Mouse (Mus musculus): Measurements from ENCODE around the gene Zc3h10. TPM values are rescaled to one million over a fixed set of nuclear protein-coding genes. Genes with fewer than 3 reads are reported as not detected.

Gene Zc3h10
- polyA plus RNA-seq (2012): 1.6 and 1.9 TPM in 2 replicates

DNA sequence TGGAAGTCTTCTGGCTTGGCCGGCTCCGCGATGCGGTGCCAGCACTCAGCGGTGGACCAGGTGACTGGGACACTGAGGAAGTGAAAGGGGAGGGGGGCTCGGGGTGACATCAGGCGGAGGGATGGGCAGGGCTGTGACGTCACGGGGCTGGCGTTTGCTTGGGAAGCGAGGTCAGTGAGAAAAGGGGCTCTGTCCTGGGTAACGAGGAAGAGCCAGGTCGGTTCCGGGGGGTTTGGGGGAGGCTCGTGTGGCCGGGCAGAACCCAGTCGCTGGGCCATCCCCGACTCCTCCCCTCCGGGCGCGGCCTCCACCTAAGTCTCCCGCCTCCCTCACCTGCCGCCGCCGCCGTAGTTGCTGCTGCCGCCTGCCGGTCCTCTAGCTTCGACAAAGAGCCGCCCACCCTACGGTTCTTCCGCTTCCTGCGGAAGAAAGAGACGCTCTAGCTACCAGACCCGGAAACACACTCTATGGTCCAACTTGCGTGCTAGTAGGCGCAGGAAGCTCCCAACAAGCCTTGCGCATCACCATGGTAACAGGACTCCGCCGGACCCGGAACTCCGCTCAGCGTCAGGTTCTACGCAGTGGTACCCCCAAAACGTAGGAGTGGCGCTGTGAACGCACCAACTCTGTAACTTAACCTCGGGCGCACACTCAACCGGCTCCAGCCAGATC lies at the start of gene Zc3h10:
Zc3h10 (minus strand) TSS at position 414 of the 672 bp plus-strand sequence.
- TF ChIP-seq TAL1 (IDR thresholded peaks at IDR 0.05; ENCODE audit: low read length) (no peak), GATA1 (IDR thresholded peaks at IDR 0.05; ENCODE audit: low read length) (no peak)
- Histone ChIP-seq H3K36me3 (ENCODE audit: control insufficient read depth) (peaks cover 43% of the 10 kb centered on the region), H3K4me1 (ENCODE audit: control insufficient read depth) (peaks cover 53% of the 10 kb centered on the region)

DNA sequence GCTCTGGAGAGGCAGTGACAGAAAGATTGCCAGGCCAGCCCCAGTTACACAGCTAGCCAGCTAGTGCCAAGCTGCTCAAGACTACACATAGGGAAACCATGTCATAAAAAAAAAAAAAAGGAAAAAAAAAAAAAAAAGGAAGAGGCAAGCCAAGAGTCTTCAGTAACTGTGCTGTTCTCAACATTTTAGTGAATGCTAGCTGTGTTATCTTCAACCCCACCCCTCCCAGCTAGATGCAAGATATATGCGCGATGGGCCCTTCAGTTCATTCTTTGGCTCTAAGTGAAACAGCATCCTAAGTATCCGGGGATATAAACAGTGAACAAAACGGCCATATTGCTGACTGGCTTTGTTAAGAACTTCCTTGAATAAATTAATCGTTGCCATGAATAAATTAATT lies 45.2 kb upstream of the Zc3h10 start:
- H3K36me3 ChIP-seq (ENCODE audit: control insufficient read depth): no peaks in the 10 kb centered on the region
- no peaks in the 10 kb centered on the region; the same call in 1 of the 2 replicates for H3K9me3 ChIP-seq (ENCODE audit: control insufficient read depth, low read length)
- H3K4me3 ChIP-seq (replicated peaks): no peak overlapping the region
- peaks cover 71% of the 10 kb centered on the region for H3K27me3 ChIP-seq (ENCODE audit: control insufficient read depth)
- TF ChIP-seq TAL1 (IDR thresholded peaks at IDR 0.05; ENCODE audit: low read length) (no peak), GATA1 (IDR thresholded peaks at IDR 0.05; ENCODE audit: low read length) (no peak)
- H3K4me1 ChIP-seq (ENCODE audit: control insufficient read depth): peaks cover 17% of the 10 kb centered on the region

More for the DNA sequence above, at the start of gene Zc3h10:
- no peaks in the 10 kb centered on the region for H3K27me3 ChIP-seq (ENCODE audit: control insufficient read depth)
- peak within 1 kb of the TSS; percentile 83 for H3K4me3 ChIP-seq (replicated peaks)
- H3K9me3 ChIP-seq (ENCODE audit: control insufficient read depth, low read length): no peaks in the 10 kb centered on the region

DNA sequence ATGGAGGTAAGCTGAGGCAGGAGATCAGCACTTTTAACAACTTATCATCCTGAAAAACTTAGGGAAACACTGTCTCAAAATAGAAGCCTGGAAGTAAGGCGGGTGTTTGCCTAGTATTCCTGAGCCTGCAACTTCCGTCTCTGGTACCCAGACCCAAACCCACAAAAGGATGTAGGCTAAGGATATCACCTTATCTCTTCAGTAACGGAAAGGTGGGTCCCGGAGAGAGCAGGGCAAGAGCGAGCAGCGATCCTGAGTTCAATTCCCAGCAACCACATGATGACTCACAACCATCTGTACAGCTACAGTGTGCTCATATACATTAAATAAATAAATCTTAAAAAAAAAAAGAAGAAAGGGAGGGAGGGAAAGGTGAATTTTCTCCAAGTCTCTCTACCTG lies 43.9 kb upstream of the Zc3h10 start:
- no peak for TF ChIP-seq TAL1 (IDR thresholded peaks at IDR 0.05; ENCODE audit: low read length)
- TF ChIP-seq GATA1 (IDR thresholded peaks at IDR 0.05; ENCODE audit: low read length): no peak
- H3K4me1 ChIP-seq (ENCODE audit: control insufficient read depth): peaks cover 17% of the 10 kb centered on the region
- no peaks in the 10 kb centered on the region; the same call in 1 of the 2 replicates for H3K9me3 ChIP-seq (ENCODE audit: control insufficient read depth, low read length)
- H3K27me3 ChIP-seq (ENCODE audit: control insufficient read depth): peaks cover 83% of the 10 kb centered on the region
- no peak overlapping the region for H3K4me3 ChIP-seq (replicated peaks)
- no peaks in the 10 kb centered on the region for H3K36me3 ChIP-seq (ENCODE audit: control insufficient read depth)

DNA sequence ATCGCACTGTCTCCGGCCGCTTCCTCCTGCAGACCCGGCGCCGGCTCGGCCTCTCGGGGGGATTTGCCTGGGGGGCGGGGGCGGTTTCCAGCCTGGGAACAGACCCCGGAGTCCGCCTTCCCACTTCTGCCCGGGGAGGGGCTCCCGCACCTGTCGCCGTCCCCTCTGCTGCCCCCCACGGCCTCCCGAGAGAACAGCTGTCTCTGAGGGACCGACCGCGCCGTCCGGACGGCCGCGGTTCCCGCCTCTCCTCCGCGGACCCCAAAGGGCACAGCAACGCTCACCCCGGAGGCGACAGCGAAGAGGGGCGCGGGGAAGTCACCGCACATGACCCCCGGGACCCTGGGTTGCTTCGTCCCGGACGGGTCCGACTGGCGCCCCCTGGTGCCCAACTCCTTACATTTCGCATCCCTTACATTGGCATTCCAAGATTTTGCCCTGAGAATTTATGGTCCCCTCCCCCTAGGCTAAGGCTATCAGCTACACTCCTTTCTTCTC lies 42.7 kb upstream of the Zc3h10 start:
- H3K27me3 ChIP-seq (ENCODE audit: control insufficient read depth): peaks cover 89% of the 10 kb centered on the region

DNA sequence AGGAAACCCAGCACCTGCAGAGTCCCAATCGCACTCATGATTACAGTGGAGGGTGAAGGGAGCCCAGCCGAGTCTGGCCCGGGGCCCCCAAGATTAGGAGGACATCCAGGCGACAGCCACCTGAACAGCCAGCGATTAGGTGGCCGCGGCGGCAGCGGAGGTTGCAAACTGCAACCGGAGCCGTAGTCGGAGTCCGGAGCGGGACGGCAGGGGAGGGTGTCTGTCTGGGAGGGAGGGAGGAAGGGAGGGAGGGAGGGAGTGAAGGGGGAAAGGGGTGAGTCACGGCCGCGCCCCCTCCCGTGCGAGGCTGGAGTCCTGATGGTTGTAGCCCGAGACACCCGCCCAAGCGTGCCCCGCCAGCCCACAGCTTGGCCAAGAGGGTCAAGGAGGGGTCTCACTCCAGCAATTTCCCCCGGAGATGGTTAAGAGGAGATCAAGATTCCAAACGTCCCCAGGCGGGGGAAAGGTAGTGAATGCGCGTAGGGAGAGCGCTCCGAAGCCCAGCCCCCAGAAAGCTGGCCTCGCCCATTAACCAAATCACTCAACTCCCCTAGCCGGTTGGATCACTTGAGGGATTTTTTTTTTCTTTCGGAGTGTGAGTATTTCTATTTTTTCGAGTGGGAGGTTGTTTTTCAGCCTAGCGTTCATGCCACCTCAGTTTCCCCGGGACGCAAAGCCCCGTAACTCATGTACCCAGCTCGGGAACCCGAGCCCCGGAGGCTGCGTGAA lies 42.1 kb upstream of the Zc3h10 start, which contains the start of gene Erbb3:
Erbb3 (minus strand) TSS at position 189 of the 729 bp plus-strand sequence.
- peak within 1 kb of the TSS; percentile 59 for H3K4me3 ChIP-seq (replicated peaks)
- no peaks in the 10 kb centered on the region; the same call in 1 of the 2 replicates for H3K9me3 ChIP-seq (ENCODE audit: control insufficient read depth, low read length)
- H3K36me3 ChIP-seq (ENCODE audit: control insufficient read depth): no peaks in the 10 kb centered on the region
- TF ChIP-seq GATA1 (IDR thresholded peaks at IDR 0.05; ENCODE audit: low read length) (no peak), TAL1 (IDR thresholded peaks at IDR 0.05; ENCODE audit: low read length) (no peak)
- peaks cover 17% of the 10 kb centered on the region for H3K4me1 ChIP-seq (ENCODE audit: control insufficient read depth)
- peaks cover 91% of the 10 kb centered on the region for H3K27me3 ChIP-seq (ENCODE audit: control insufficient read depth)

More for the DNA sequence above, 42.7 kb upstream of the Zc3h10 start:
- TF ChIP-seq GATA1 (IDR thresholded peaks at IDR 0.05; ENCODE audit: low read length): no peak
- TF ChIP-seq TAL1 (IDR thresholded peaks at IDR 0.05; ENCODE audit: low read length): no peak
- H3K9me3 ChIP-seq (ENCODE audit: control insufficient read depth, low read length): no peaks in the 10 kb centered on the region; the same call in 1 of the 2 replicates
- H3K4me3 ChIP-seq (replicated peaks): peak overlapping the region; percentile 59
- H3K4me1 ChIP-seq (ENCODE audit: control insufficient read depth): peaks cover 17% of the 10 kb centered on the region
- H3K36me3 ChIP-seq (ENCODE audit: control insufficient read depth): no peaks in the 10 kb centered on the region

DNA sequence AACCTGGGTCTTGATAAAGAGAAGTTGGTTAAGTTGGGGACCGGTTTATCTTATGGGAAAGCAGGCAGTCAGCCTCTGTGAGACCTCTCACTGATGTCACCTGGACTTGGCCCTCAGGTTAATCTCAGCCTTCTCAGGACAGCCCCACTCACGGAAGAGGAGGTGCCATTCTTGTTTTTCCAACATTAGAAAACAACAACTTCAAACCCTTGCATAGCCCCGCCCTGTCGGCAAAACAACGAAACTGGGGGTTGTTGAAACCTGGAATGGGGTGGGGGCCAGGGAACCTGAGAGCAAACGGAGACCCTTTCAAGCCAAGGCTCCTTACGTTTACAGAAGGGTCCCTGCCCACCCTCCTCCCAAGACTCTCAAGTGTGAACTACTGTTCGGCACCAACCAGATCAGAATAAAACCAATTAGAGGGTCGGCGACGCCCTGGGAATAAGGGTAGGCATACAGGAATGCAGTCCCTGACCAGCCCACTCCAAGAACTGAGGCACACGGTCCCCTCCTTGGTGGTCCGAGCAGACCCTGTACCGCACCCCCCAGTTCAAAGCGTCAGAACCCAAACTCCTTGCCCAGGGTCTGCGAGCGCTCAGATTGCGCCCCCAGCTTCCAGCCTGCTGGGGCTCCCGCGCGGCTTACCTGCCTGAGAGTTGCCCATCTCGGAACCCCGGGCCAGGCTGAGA lies 41.3 kb upstream of the Zc3h10 start:
- no peaks in the 10 kb centered on the region for H3K36me3 ChIP-seq (ENCODE audit: control insufficient read depth)
- no peaks in the 10 kb centered on the region; the same call in 1 of the 2 replicates for H3K9me3 ChIP-seq (ENCODE audit: control insufficient read depth, low read length)
- H3K27me3 ChIP-seq (ENCODE audit: control insufficient read depth): peaks cover 95% of the 10 kb centered on the region
- no peak for TF ChIP-seq GATA1 (IDR thresholded peaks at IDR 0.05; ENCODE audit: low read length)
- no peak for TF ChIP-seq TAL1 (IDR thresholded peaks at IDR 0.05; ENCODE audit: low read length)
- peak overlapping the region; percentile 59 for H3K4me3 ChIP-seq (replicated peaks)
- H3K4me1 ChIP-seq (ENCODE audit: control insufficient read depth): peaks cover 17% of the 10 kb centered on the region

DNA sequence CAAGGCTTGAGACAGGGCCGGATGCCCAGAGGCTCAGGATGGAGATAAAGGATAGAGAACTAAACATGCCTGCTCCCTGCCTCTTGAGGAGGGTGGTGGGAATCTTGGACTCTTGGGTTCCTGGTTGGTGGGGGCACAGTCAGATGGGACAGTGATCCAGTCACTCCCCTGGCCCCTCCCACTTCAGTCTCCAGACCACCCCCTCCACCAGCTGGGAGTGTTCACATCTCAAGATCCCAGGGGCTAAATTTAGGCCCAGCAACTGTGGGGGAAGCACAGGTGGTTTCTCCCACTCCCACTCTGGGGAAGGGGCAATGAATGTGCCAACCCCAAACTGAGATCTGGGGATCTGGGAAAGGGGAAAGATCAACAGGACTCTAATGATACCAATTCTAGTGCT lies 40.6 kb upstream of the Zc3h10 start:
- no peaks in the 10 kb centered on the region; the same call in 1 of the 2 replicates for H3K36me3 ChIP-seq (ENCODE audit: control insufficient read depth)
- H3K4me3 ChIP-seq (replicated peaks): peak overlapping the region; percentile 4
- H3K4me1 ChIP-seq (ENCODE audit: control insufficient read depth): peaks cover 19% of the 10 kb centered on the region
- no peaks in the 10 kb centered on the region; the same call in 1 of the 2 replicates for H3K9me3 ChIP-seq (ENCODE audit: control insufficient read depth, low read length)
- peaks cover 100% of the 10 kb centered on the region for H3K27me3 ChIP-seq (ENCODE audit: control insufficient read depth)
- no peak for TF ChIP-seq TAL1 (IDR thresholded peaks at IDR 0.05; ENCODE audit: low read length)
- no peak for TF ChIP-seq GATA1 (IDR thresholded peaks at IDR 0.05; ENCODE audit: low read length)

DNA sequence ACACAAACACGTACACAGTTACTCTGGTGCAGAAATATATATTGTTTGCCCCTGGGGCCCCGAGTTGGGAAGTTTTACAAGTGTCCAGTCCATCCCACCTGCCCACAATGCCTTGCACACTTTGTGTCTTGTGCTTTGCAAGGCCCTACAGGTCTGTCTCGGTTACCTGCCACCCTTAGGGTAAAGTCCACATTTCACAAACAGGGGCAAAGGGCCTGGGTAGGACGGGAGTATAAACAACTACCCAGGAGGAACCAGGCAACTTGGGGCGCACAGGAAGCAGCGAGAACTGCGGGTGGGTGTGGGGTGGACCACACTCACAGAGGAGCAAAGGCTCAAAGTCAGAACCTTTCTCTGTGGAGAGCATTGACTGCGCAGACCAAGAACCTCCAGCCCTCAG lies 40.1 kb upstream of the Zc3h10 start:
- Histone ChIP-seq H3K4me1 (ENCODE audit: control insufficient read depth) (peaks cover 19% of the 10 kb centered on the region), H3K4me3 (replicated peaks) (peak overlapping the region; percentile 4), H3K27me3 (ENCODE audit: control insufficient read depth) (peaks cover 100% of the 10 kb centered on the region), H3K9me3 (ENCODE audit: control insufficient read depth, low read length) (no peaks in the 10 kb centered on the region; the same call in 1 of the 2 replicates), H3K36me3 (ENCODE audit: control insufficient read depth) (no peaks in the 10 kb centered on the region; the same call in 1 of the 2 replicates)
- TF ChIP-seq GATA1 (IDR thresholded peaks at IDR 0.05; ENCODE audit: low read length) (no peak), TAL1 (IDR thresholded peaks at IDR 0.05; ENCODE audit: low read length) (no peak)

Measured in erythroblast, embryonic 14.5 days (primary cell).